Mouse (Mus musculus): ENCODE results near the gene Manbal. TPM values are rescaled to one million over a fixed set of nuclear protein-coding genes. Genes with fewer than 3 reads are reported as not detected.

The Manbal gene
- total and polyA plus RNA-seq, 3 experiments: 28.4 to 65.7 TPM; not detected in 1

- no peak overlapping the region for H3K27ac ChIP-seq (ENCODE audit: control insufficient read depth, low read depth, low read length)
- no peak for TF ChIP-seq USF2 (IDR thresholded peaks at IDR 0.05; ENCODE audit: borderline replicate concordance in 1 of 2, insufficient read depth in 1 of 2, low read depth in 1 of 2, low read length in 2 of 2)
- TF ChIP-seq POLR2AphosphoS2 (IDR thresholded peaks at IDR 0.05; ENCODE audit: low read length): no peak
- no peak for TF ChIP-seq MYC (IDR thresholded peaks at IDR 0.05; ENCODE audit: low read depth, low read length)
- no peak for TF ChIP-seq CTCF (IDR thresholded peaks at IDR 0.05 in 2 of 3, conservative IDR thresholded peaks at IDR 0.05 in 1 of 3; ENCODE audit: control insufficient read depth in 1 of 3, insufficient read depth in 1 of 3, low read depth in 2 of 3, low read length in 3 of 3, poor library complexity in 1 of 3, severe bottlenecking in 1 of 3)
- H3K4me3 ChIP-seq (ENCODE audit: control insufficient read depth in 1 of 2, insufficient read depth in 1 of 2, low read depth in 2 of 2, low read length in 2 of 2): no peak overlapping the region
- no peaks in the 10 kb centered on the region for H3K9me3 ChIP-seq (replicated peaks; ENCODE audit: insufficient read depth, low read length)
- no peak for DNase-seq (ENCODE audit: low read depth, low spot score)
- no peaks in the 10 kb centered on the region for H3K79me2 ChIP-seq (ENCODE audit: control insufficient read depth, insufficient read depth, low read length, poor library complexity)
- peaks cover 1 to 2% of the 10 kb centered on the region in 2 experiments; a peak in 2 of 4 replicates for H3K27me3 ChIP-seq (ENCODE audit: control insufficient read depth in 1 of 2, insufficient read depth in 2 of 2, low read length in 2 of 2)
- H3K36me3 ChIP-seq (ENCODE audit: control insufficient read depth in 1 of 2, insufficient read depth in 2 of 2, low read length in 2 of 2): no peaks in the 10 kb centered on the region
- no peaks in the 10 kb centered on the region for H3K4me1 ChIP-seq (ENCODE audit: control insufficient read depth in 1 of 2, insufficient read depth in 2 of 2, low read length in 2 of 2)
- no peak overlapping the region for H3K9ac ChIP-seq (ENCODE audit: control insufficient read depth, low read depth, low read length, poor library complexity, severe bottlenecking)
These were observed 67.1 kb downstream of the Manbal start for GRCm38 (mm10) chr2:157434497-157434896.

DNA sequence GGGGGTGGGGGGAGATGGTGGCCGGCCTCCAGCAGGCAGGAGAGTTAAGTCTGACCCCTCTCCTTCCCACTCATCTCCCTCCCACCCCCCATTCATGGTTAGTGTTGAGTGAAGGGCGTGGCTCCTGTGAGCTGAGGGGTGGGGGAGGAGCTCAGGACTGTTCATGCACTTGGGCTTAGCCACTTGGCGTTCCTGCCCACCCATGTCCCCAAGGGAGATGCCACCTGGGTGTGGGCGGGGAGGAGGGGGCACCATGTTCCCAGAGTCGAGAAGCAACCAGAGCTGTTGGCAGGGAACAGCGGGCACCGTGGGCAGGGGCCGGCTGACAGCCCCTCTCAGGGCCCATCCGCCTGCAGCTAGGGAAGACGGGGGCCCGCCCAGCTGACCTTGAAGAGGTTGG is 69.1 kb downstream of the Manbal start:
- Histone ChIP-seq H3K27me3 (ENCODE audit: control insufficient read depth in 1 of 2, insufficient read depth in 2 of 2, low read length in 2 of 2) (peaks cover 0 to 2% of the 10 kb centered on the region in 2 experiments; a peak in 2 of 4 replicates), H3K79me2 (ENCODE audit: control insufficient read depth, insufficient read depth, low read length, poor library complexity) (no peaks in the 10 kb centered on the region), H3K36me3 (ENCODE audit: control insufficient read depth in 1 of 2, insufficient read depth in 2 of 2, low read length in 2 of 2) (no peaks in the 10 kb centered on the region), H3K4me3 (ENCODE audit: control insufficient read depth in 1 of 2, insufficient read depth in 1 of 2, low read depth in 2 of 2, low read length in 2 of 2) (no peak overlapping the region), H3K9me3 (replicated peaks; ENCODE audit: insufficient read depth, low read length) (no peaks in the 10 kb centered on the region), H3K4me1 (ENCODE audit: control insufficient read depth in 1 of 2, insufficient read depth in 2 of 2, low read length in 2 of 2) (no peaks in the 10 kb centered on the region), H3K27ac (ENCODE audit: control insufficient read depth, low read depth, low read length) (no peak overlapping the region), H3K9ac (ENCODE audit: control insufficient read depth, low read depth, low read length, poor library complexity, severe bottlenecking) (no peak overlapping the region)
- no peak for TF ChIP-seq MAFK (IDR thresholded peaks at IDR 0.05; ENCODE audit: borderline replicate concordance, low read depth, low read length)
- DNase-seq (ENCODE audit: low read depth, low spot score): no peak

DNA sequence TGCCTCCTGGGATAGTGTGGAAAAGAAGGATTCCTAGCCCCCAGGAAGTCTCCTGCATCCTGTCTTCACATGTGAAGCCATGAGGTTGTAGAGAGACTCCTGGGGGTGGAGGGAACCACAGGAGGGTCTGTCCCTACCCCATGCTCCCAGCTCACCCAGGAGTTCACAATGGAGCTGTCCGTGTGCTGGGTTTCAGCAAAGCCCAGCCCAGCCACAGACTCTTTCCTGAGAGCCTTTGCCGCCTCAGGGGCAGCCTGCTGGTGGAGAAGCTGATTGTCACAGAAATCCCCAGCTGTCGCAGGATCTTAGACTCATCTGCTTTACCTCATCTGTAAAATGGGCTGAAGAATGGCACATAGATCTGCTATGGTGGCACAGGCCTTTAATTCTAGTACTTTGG is 69.7 kb downstream of the Manbal start:
- no peak overlapping the region for H3K9ac ChIP-seq (ENCODE audit: control insufficient read depth, low read depth, low read length, poor library complexity, severe bottlenecking)
- no peaks in the 10 kb centered on the region for H3K4me1 ChIP-seq (ENCODE audit: control insufficient read depth in 1 of 2, insufficient read depth in 2 of 2, low read length in 2 of 2)
- H3K9me3 ChIP-seq (replicated peaks; ENCODE audit: insufficient read depth, low read length): no peaks in the 10 kb centered on the region
- H3K27me3 ChIP-seq (ENCODE audit: control insufficient read depth in 1 of 2, insufficient read depth in 2 of 2, low read length in 2 of 2): peaks cover 0 to 2% of the 10 kb centered on the region in 2 experiments; a peak in 2 of 4 replicates
- no peaks in the 10 kb centered on the region for H3K79me2 ChIP-seq (ENCODE audit: control insufficient read depth, insufficient read depth, low read length, poor library complexity)
- no peak overlapping the region for H3K4me3 ChIP-seq (ENCODE audit: control insufficient read depth in 1 of 2, insufficient read depth in 1 of 2, low read depth in 2 of 2, low read length in 2 of 2)
- no peak for DNase-seq (ENCODE audit: low read depth, low spot score)
- no peak for TF ChIP-seq ZNF384 (IDR thresholded peaks at IDR 0.05; ENCODE audit: low read depth, low read length)
- no peak for TF ChIP-seq MEF2A (IDR thresholded peaks at IDR 0.05; ENCODE audit: extremely low read depth, insufficient replicate concordance, low read depth, low read length, poor library complexity, severe bottlenecking)
- TF ChIP-seq ELF1 (IDR thresholded peaks at IDR 0.05; ENCODE audit: low read depth, low read length): no peak
- TF ChIP-seq UBTF (IDR thresholded peaks at IDR 0.05; ENCODE audit: borderline replicate concordance, insufficient read depth, low read depth, low read length): no peak
- no peak for TF ChIP-seq USF2 (IDR thresholded peaks at IDR 0.05; ENCODE audit: borderline replicate concordance in 1 of 2, insufficient read depth in 1 of 2, low read depth in 1 of 2, low read length in 2 of 2)
- TF ChIP-seq BHLHE40 (IDR thresholded peaks at IDR 0.05; ENCODE audit: borderline replicate concordance, low read depth, low read length): no peak
- TF ChIP-seq TAL1 (IDR thresholded peaks at IDR 0.05; ENCODE audit: low read length): no peak
- no peak for TF ChIP-seq E2F4 (IDR thresholded peaks at IDR 0.05; ENCODE audit: borderline replicate concordance, low read depth, low read length)
- TF ChIP-seq EP300 (IDR thresholded peaks at IDR 0.05; ENCODE audit: low read depth in 1 of 2, low read length in 2 of 2): no peak
- no peak for TF ChIP-seq GATA1 (IDR thresholded peaks at IDR 0.05; ENCODE audit: low read depth, low read length)
- no peak for TF ChIP-seq TBP (IDR thresholded peaks at IDR 0.05; ENCODE audit: low read depth, low read length)
- TF ChIP-seq USF1 (IDR thresholded peaks at IDR 0.05; ENCODE audit: low read depth, low read length): no peak
- TF ChIP-seq MYC (IDR thresholded peaks at IDR 0.05; ENCODE audit: low read depth, low read length): no peak
- H3K36me3 ChIP-seq (ENCODE audit: control insufficient read depth in 1 of 2, insufficient read depth in 2 of 2, low read length in 2 of 2): no peaks in the 10 kb centered on the region
- H3K27ac ChIP-seq (ENCODE audit: control insufficient read depth, low read depth, low read length): no peak overlapping the region

All from MEL (cell line).